Mouse (Mus musculus) MEL (cell line): ENCODE data around the gene Mbtd1.

ENCODE experiments used
- BHLHE40 ChIP-seq: IDR thresholded peaks from 2 replicates; pipeline ENCODE4 v1.6.1; 2012; ENCODE audit warnings: low read depth, mild to moderate bottlenecking, inconsistent platforms, low read length, improper control_type of control experiment, borderline replicate concordance
- CHD1 ChIP-seq: IDR thresholded peaks from 2 replicates; pipeline ENCODE4 v1.6.1; 2012; ENCODE audit warnings: low read depth, mild to moderate bottlenecking, inconsistent platforms, low read length, improper control_type of control experiment
- CHD2 ChIP-seq: IDR thresholded peaks from 2 replicates; pipeline ENCODE4 v1.6.1; 2011; ENCODE audit warnings: low read length, improper control_type of control experiment
- CTCF ChIP-seq, 3 experiments: IDR thresholded peaks in 2 of 3; conservative IDR thresholded peaks in 1 of 3; 2 replicates each; pipeline ENCODE4 v1.5.1; 2011 to 2012; ENCODE audit warnings: low read length in 3 of 3, low read depth in 2 of 3, mild to moderate bottlenecking in 2 of 3, improper control_type of control experiment in 1 of 3, inconsistent platforms in 1 of 3, mixed read lengths in 1 of 3, moderate library complexity in 1 of 3; ENCODE audit not compliant: control insufficient read depth in 1 of 3, insufficient read depth in 1 of 3, poor library complexity in 1 of 3, severe bottlenecking in 1 of 3
- E2F4 ChIP-seq: IDR thresholded peaks from 2 replicates; pipeline ENCODE4 v1.6.1; 2011; ENCODE audit warnings: low read depth, low read length, improper control_type of control experiment, borderline replicate concordance
- EP300 ChIP-seq, 2 experiments: IDR thresholded peaks; 2 replicates each; pipeline ENCODE4 v1.6.1; 2011; ENCODE audit warnings: improper control_type of control experiment in 2 of 2, low read length in 2 of 2, low read depth in 1 of 2, mild to moderate bottlenecking in 1 of 2
- GATA1 ChIP-seq: IDR thresholded peaks from 2 replicates; pipeline ENCODE4 v1.6.1; 2011; ENCODE audit warnings: low read depth, low read length, improper control_type of control experiment
- POLR2A ChIP-seq, 2 experiments: IDR thresholded peaks; 2 replicates each; pipeline ENCODE4 v1.6.1; 2011 to 2012; ENCODE audit warnings: low read length in 2 of 2, mild to moderate bottlenecking in 2 of 2, control low read depth in 1 of 2, improper control_type of control experiment in 1 of 2, low read depth in 1 of 2, moderate library complexity in 1 of 2; ENCODE audit not compliant: control insufficient read depth in 1 of 2, insufficient read depth in 1 of 2, poor library complexity in 1 of 2
- POLR2AphosphoS2 ChIP-seq: IDR thresholded peaks from 2 replicates; pipeline ENCODE4 v1.6.1; 2011; ENCODE audit warnings: low read length, improper control_type of control experiment
- SIN3A ChIP-seq: IDR thresholded peaks from 2 replicates; pipeline ENCODE4 v1.6.1; 2012; ENCODE audit warnings: low read length, improper control_type of control experiment, inconsistent platforms
- TAL1 ChIP-seq: IDR thresholded peaks from 2 replicates; pipeline ENCODE4 v1.6.1; 2012; ENCODE audit warnings: mild to moderate bottlenecking, inconsistent platforms, low read length, moderate library complexity, mixed read lengths
- USF2 ChIP-seq, 2 experiments: IDR thresholded peaks; 2 replicates each; pipeline ENCODE4 v1.6.1; 2011 to 2012; ENCODE audit warnings: improper control_type of control experiment in 2 of 2, low read length in 2 of 2, borderline replicate concordance in 1 of 2, inconsistent platforms in 1 of 2, low read depth in 1 of 2, mild to moderate bottlenecking in 1 of 2; ENCODE audit not compliant: insufficient read depth in 1 of 2
- ZMIZ1 ChIP-seq: IDR thresholded peaks from 2 replicates; pipeline ENCODE4 v1.6.1; 2012; ENCODE audit warnings: low read depth, mild to moderate bottlenecking, inconsistent platforms, low read length, improper control_type of control experiment, moderate library complexity

DNA sequence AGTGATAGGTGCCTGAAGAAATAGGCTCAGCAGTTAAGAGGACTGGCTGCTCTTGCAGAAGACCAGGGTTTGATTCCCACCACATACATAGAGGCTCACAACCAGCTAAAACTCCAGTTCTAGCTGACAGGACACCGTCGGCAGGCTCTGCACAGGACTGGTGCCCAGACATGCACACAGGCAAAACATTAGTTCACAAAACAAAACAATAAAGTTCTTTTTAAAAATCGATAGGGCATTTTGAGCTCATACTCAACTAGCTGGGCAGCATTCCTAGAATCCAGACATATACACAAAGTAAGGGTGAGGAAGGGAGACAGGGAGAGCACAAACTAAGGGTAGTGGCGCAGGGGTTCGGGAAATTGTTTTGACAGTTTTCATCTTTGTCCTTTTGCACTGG, 108.9 kb downstream of the Mbtd1 start:
- TF ChIP-seq E2F4 (no peak), POLR2A (IDR thresholded peaks at IDR 0.05; ENCODE audit: control insufficient read depth in 1 of 2, insufficient read depth in 1 of 2, low read depth in 1 of 2, low read length in 2 of 2, poor library complexity in 1 of 2) (no peak), GATA1 (no peak), EP300 (IDR thresholded peaks at IDR 0.05; ENCODE audit: low read depth in 1 of 2, low read length in 2 of 2) (no peak), CTCF (IDR thresholded peaks at IDR 0.05 in 2 of 3, conservative IDR thresholded peaks at IDR 0.05 in 1 of 3; ENCODE audit: control insufficient read depth in 1 of 3, insufficient read depth in 1 of 3, low read depth in 2 of 3, low read length in 3 of 3, poor library complexity in 1 of 3, severe bottlenecking in 1 of 3) (no peak), BHLHE40 (no peak), TAL1 (no peak), USF2 (IDR thresholded peaks at IDR 0.05; ENCODE audit: borderline replicate concordance in 1 of 2, insufficient read depth in 1 of 2, low read depth in 1 of 2, low read length in 2 of 2) (no peak), SIN3A (no peak), POLR2AphosphoS2 (no peak), CHD1 (no peak), ZMIZ1 (no peak), CHD2 (no peak)
